Mouse (Mus musculus): Measurements from ENCODE around the gene Foxc1. TPM values are rescaled to one million over a fixed set of nuclear protein-coding genes. Genes with fewer than 3 reads are reported as not detected.

Gene Foxc1
- polyA plus RNA-seq, 1 experiment from 2014 or later: 5.0 TPM

- no peak for DNase-seq (ENCODE audit: low spot score)
- Histone ChIP-seq H3K9me3 (ENCODE audit: control insufficient read depth, low read length) (no peaks in the 10 kb centered on the region), H3K4me1 (replicated peaks; ENCODE audit: control insufficient read depth, insufficient read depth, low read length) (no peaks in the 10 kb centered on the region), H3K4me3 (ENCODE audit: low read depth, low read length) (no peak overlapping the region), H3K27me3 (ENCODE audit: control insufficient read depth, insufficient read depth, low read length) (no peaks in the 10 kb centered on the region), H3K4me2 (ENCODE audit: low read depth, low read length, severe bottlenecking) (no peak overlapping the region), H3K27ac (ENCODE audit: low read depth, low read length) (no peak overlapping the region), H3K9ac (ENCODE audit: low read length) (no peak overlapping the region), H3K36me3 (ENCODE audit: control insufficient read depth, insufficient read depth, low read length) (no peaks in the 10 kb centered on the region)
- 69% methylated on average over 9 of the region's 9 CpGs for WGBS
- no peak for ATAC-seq (replicated peaks; ENCODE audit: low FRiP score)
Measured at GRCm38 (mm10) chr13:31830332-31830731, 23.9 kb downstream of the Foxc1 start.

GRCm38 (mm10) chr13:31835802-31836201 lies 29.4 kb downstream of the Foxc1 start:
- Histone ChIP-seq H3K4me3 (ENCODE audit: low read depth, low read length) (no peak overlapping the region), H3K9me3 (ENCODE audit: control insufficient read depth, low read length) (no peaks in the 10 kb centered on the region), H3K27me3 (ENCODE audit: control insufficient read depth, insufficient read depth, low read length) (no peaks in the 10 kb centered on the region), H3K4me2 (ENCODE audit: low read depth, low read length, severe bottlenecking) (no peak overlapping the region), H3K9ac (ENCODE audit: low read length) (no peak overlapping the region), H3K36me3 (ENCODE audit: control insufficient read depth, insufficient read depth, low read length) (no peaks in the 10 kb centered on the region), H3K27ac (ENCODE audit: low read depth, low read length) (no peak overlapping the region), H3K4me1 (replicated peaks; ENCODE audit: control insufficient read depth, insufficient read depth, low read length) (no peaks in the 10 kb centered on the region)
- WGBS: 82% methylated on average over 4 of the region's 4 CpGs
- DNase-seq (ENCODE audit: low spot score) (no peak), ATAC-seq (replicated peaks; ENCODE audit: low FRiP score) (no peak)

GRCm38 (mm10) chr13:31849258-31849971 lies 43.0 kb downstream of the Foxc1 start:
- 59% methylated on average over 5 of the region's 5 CpGs for WGBS

GRCm38 (mm10) chr13:31853564-31853963 lies 47.1 kb downstream of the Foxc1 start:
- DNase-seq (ENCODE audit: low spot score) (no peak), ATAC-seq (replicated peaks; ENCODE audit: low FRiP score) (no peak)
- H3K9me3 ChIP-seq (ENCODE audit: control insufficient read depth, low read length): no peaks in the 10 kb centered on the region
- no peak overlapping the region for H3K9ac ChIP-seq (ENCODE audit: low read length)
- no peaks in the 10 kb centered on the region for H3K36me3 ChIP-seq (ENCODE audit: control insufficient read depth, insufficient read depth, low read length)
- WGBS: 54% methylated on average over 2 of the region's 2 CpGs
- no peak overlapping the region for H3K4me3 ChIP-seq (ENCODE audit: low read depth, low read length)
- no peak overlapping the region for H3K27ac ChIP-seq (ENCODE audit: low read depth, low read length)
- H3K27me3 ChIP-seq (ENCODE audit: control insufficient read depth, insufficient read depth, low read length): no peaks in the 10 kb centered on the region
- no peaks in the 10 kb centered on the region for H3K4me1 ChIP-seq (replicated peaks; ENCODE audit: control insufficient read depth, insufficient read depth, low read length)
- no peak overlapping the region for H3K4me2 ChIP-seq (ENCODE audit: low read depth, low read length, severe bottlenecking)

More at GRCm38 (mm10) chr13:31849258-31849971, 43.0 kb downstream of the Foxc1 start:
- ATAC-seq (replicated peaks; ENCODE audit: low FRiP score): no peak
- no peak overlapping the region for H3K4me3 ChIP-seq (ENCODE audit: low read depth, low read length)
- H3K27me3 ChIP-seq (ENCODE audit: control insufficient read depth, insufficient read depth, low read length): no peaks in the 10 kb centered on the region
- DNase-seq (ENCODE audit: low spot score): no peak
- no peaks in the 10 kb centered on the region for H3K4me1 ChIP-seq (replicated peaks; ENCODE audit: control insufficient read depth, insufficient read depth, low read length)
- H3K9ac ChIP-seq (ENCODE audit: low read length): no peak overlapping the region
- H3K4me2 ChIP-seq (ENCODE audit: low read depth, low read length, severe bottlenecking): no peak overlapping the region
- no peaks in the 10 kb centered on the region for H3K36me3 ChIP-seq (ENCODE audit: control insufficient read depth, insufficient read depth, low read length)
- H3K9me3 ChIP-seq (ENCODE audit: control insufficient read depth, low read length): no peaks in the 10 kb centered on the region
- no peak overlapping the region for H3K27ac ChIP-seq (ENCODE audit: low read depth, low read length)

- no peak overlapping the region for H3K4me2 ChIP-seq (ENCODE audit: low read depth, low read length, severe bottlenecking)
- DNase-seq (ENCODE audit: low spot score) (no peak), ATAC-seq (replicated peaks; ENCODE audit: low FRiP score) (no peak)
- H3K27ac ChIP-seq (ENCODE audit: low read depth, low read length): no peak overlapping the region
- H3K4me3 ChIP-seq (ENCODE audit: low read depth, low read length): no peak overlapping the region
- H3K9ac ChIP-seq (ENCODE audit: low read length): no peak overlapping the region
- WGBS: 75% methylated on average over 4 of the region's 4 CpGs
- no peaks in the 10 kb centered on the region for H3K27me3 ChIP-seq (ENCODE audit: control insufficient read depth, insufficient read depth, low read length)
- no peaks in the 10 kb centered on the region for H3K9me3 ChIP-seq (ENCODE audit: control insufficient read depth, low read length)
- no peaks in the 10 kb centered on the region for H3K4me1 ChIP-seq (replicated peaks; ENCODE audit: control insufficient read depth, insufficient read depth, low read length)
- H3K36me3 ChIP-seq (ENCODE audit: control insufficient read depth, insufficient read depth, low read length): no peaks in the 10 kb centered on the region
Measured at GRCm38 (mm10) chr13:31854000-31854399, 47.6 kb downstream of the Foxc1 start.

GRCm38 (mm10) chr13:31860200-31860599 lies 53.8 kb downstream of the Foxc1 start:
- WGBS: 92% methylated on average over 5 of the region's 5 CpGs
- DNase-seq (ENCODE audit: low spot score): no peak
- H3K27me3 ChIP-seq (ENCODE audit: control insufficient read depth, insufficient read depth, low read length): no peaks in the 10 kb centered on the region
- H3K4me1 ChIP-seq (replicated peaks; ENCODE audit: control insufficient read depth, insufficient read depth, low read length): no peaks in the 10 kb centered on the region
- ATAC-seq (replicated peaks; ENCODE audit: low FRiP score): no peak
- no peak overlapping the region for H3K4me2 ChIP-seq (ENCODE audit: low read depth, low read length, severe bottlenecking)
- no peak overlapping the region for H3K4me3 ChIP-seq (ENCODE audit: low read depth, low read length)
- no peaks in the 10 kb centered on the region for H3K36me3 ChIP-seq (ENCODE audit: control insufficient read depth, insufficient read depth, low read length)
- H3K9me3 ChIP-seq (ENCODE audit: control insufficient read depth, low read length): no peaks in the 10 kb centered on the region
- no peak overlapping the region for H3K27ac ChIP-seq (ENCODE audit: low read depth, low read length)
- no peak overlapping the region for H3K9ac ChIP-seq (ENCODE audit: low read length)

Other genes starting within 250 kb of the Foxc1 start
- gene A530084C06Rik, start 247.3 kb upstream of the Foxc1 start, polyA plus RNA-seq (2014; fragmentation: Nextera tagmentation; extraction: Ambion mirVana): not detected in 2 replicates
- gene Foxf2, start 180.8 kb upstream of the Foxc1 start, polyA plus RNA-seq (2014; fragmentation: Nextera tagmentation; extraction: Ambion mirVana): 5.2 and 6.2 TPM in 2 replicates

Measured in forebrain, embryonic 11.5 days (tissue).